Mouse (Mus musculus) cortical plate, adult 2 months (tissue): ENCODE measurements around the gene Fgfr2. TPM values are rescaled to one million over a fixed set of nuclear protein-coding genes. Genes with fewer than 3 reads are reported as not detected.

Experiments used
- H3K27ac ChIP-seq: fragments of 200-500 bp; 2 replicates; pipeline ENCODE4 v1.5.1; 2012; ENCODE audit warnings: low read length, control low read depth, inconsistent platforms; ENCODE audit not compliant: insufficient read depth
- H3K4me1 ChIP-seq: fragments of 200-500 bp; 2 replicates; pipeline ENCODE4 v1.6.1; 2011; ENCODE audit warnings: low read length; ENCODE audit not compliant: control insufficient read depth, insufficient read depth
- H3K4me3 ChIP-seq: fragments of 200-500 bp; 2 replicates; pipeline ENCODE4 v1.5.1; 2011; ENCODE audit warnings: mild to moderate bottlenecking, low read length, control low read depth; ENCODE audit not compliant: insufficient read depth
- CTCF ChIP-seq: fragments of 200-500 bp; IDR thresholded peaks from 2 replicates; pipeline ENCODE4 v1.5.1; 2011; ENCODE audit warnings: mild to moderate bottlenecking, control low read depth, low read length; ENCODE audit not compliant: insufficient read depth; ENCODE audit errors: extremely low read depth
- POLR2A ChIP-seq: fragments of 200-500 bp; IDR thresholded peaks from 2 replicates; pipeline ENCODE4 v1.6.1; 2011; ENCODE audit warnings: mild to moderate bottlenecking, low read length, control low read depth; ENCODE audit not compliant: insufficient read depth; ENCODE audit errors: extremely low read depth
- polyA plus RNA-seq: library from polyadenylated mRNA; depleted of rRNA; stranded (reverse); fragments of >200 nt; gene quantifications from 2 replicates; pipeline ENCODE4 v1.2.3, GENCODE M21; 2012

Fgfr2 gene
- polyA plus RNA-seq, 1 experiment, result 50.4 TPM

- Histone ChIP-seq H3K4me1 (peaks cover 7% of the 10 kb centered on the region; the same call in 1 of the 2 replicates), H3K4me3 (no peak overlapping the region), H3K27ac (no peak overlapping the region)
- TF ChIP-seq CTCF (no peak), POLR2A (no peak)
Measured at GRCm38 (mm10) chr7:132308537-132309191, 814.5 kb downstream of the Fgfr2 start.

GRCm38 (mm10) chr7:132307722-132308271 lies 815.4 kb downstream of the Fgfr2 start:
- H3K4me1 ChIP-seq, result peaks cover 4% of the 10 kb centered on the region; the same call in 1 of the 2 replicates
- no peak overlapping the region for H3K4me3 ChIP-seq
- no peak for TF ChIP-seq POLR2A
- TF ChIP-seq CTCF, result no peak
- H3K27ac ChIP-seq, result no peak overlapping the region

- Histone ChIP-seq H3K4me3 (no peak overlapping the region), H3K27ac (no peak overlapping the region), H3K4me1 (peaks cover 1% of the 10 kb centered on the region; the same call in 1 of the 2 replicates)
- no peak for TF ChIP-seq POLR2A
- no peak for TF ChIP-seq CTCF
Measured at GRCm38 (mm10) chr7:132306671-132307412, 816.3 kb downstream of the Fgfr2 start.

- H3K4me1 ChIP-seq, result peaks cover 1% of the 10 kb centered on the region; the same call in 1 of the 2 replicates
- H3K27ac ChIP-seq, result no peak overlapping the region
- no peak for TF ChIP-seq POLR2A
- TF ChIP-seq CTCF, result no peak
- H3K4me3 ChIP-seq, result no peak overlapping the region
Measured at GRCm38 (mm10) chr7:132305492-132306375, 817.4 kb downstream of the Fgfr2 start.

GRCm38 (mm10) chr7:132304424-132305085 lies 818.6 kb downstream of the Fgfr2 start:
- Histone ChIP-seq H3K4me1 (peaks cover 6% of the 10 kb centered on the region), H3K27ac (no peak overlapping the region), H3K4me3 (no peak overlapping the region)
- no peak for TF ChIP-seq CTCF
- TF ChIP-seq POLR2A, result no peak

- no peak overlapping the region for H3K4me3 ChIP-seq
- peaks cover 6% of the 10 kb centered on the region for H3K4me1 ChIP-seq
- no peak overlapping the region for H3K27ac ChIP-seq
- TF ChIP-seq CTCF, result no peak
- TF ChIP-seq POLR2A, result no peak
Measured at GRCm38 (mm10) chr7:132303988-132304387, 819.2 kb downstream of the Fgfr2 start.

- Histone ChIP-seq H3K27ac (no peak overlapping the region), H3K4me3 (no peak overlapping the region), H3K4me1 (peaks cover 6% of the 10 kb centered on the region)
- TF ChIP-seq CTCF (no peak), POLR2A (no peak)
Measured at GRCm38 (mm10) chr7:132302508-132303241, 820.5 kb downstream of the Fgfr2 start.

- H3K27ac ChIP-seq, result no peak overlapping the region
- H3K4me1 ChIP-seq, result peaks cover 5% of the 10 kb centered on the region; the same call in 1 of the 2 replicates
- TF ChIP-seq CTCF, result no peak
- TF ChIP-seq POLR2A, result no peak
- H3K4me3 ChIP-seq, result no peak overlapping the region
Measured at GRCm38 (mm10) chr7:132299661-132300210, 823.4 kb downstream of the Fgfr2 start.
